Mouse (Mus musculus): ENCODE data around the gene Tmem109.

The Tmem109 gene

GRCm38 (mm10) chr19:10841721-10842626, 39.8 kb downstream of the Tmem109 start:
- DNase-seq (ENCODE audit: low read depth): no peak

- DNase-seq (ENCODE audit: low read depth): peak; percentile 56
Measured at GRCm38 (mm10) chr19:10839010-10839892, 42.5 kb downstream of the Tmem109 start, which contains the start of gene Slc15a3. Gene Slc15a3 (plus strand): TSS chr19:10839727.

GRCm38 (mm10) chr19:10835671-10836070, 46.1 kb downstream of the Tmem109 start:
- no peak for DNase-seq (ENCODE audit: low read depth)

- DNase-seq (ENCODE audit: low read depth): peak; percentile 87
Measured at GRCm38 (mm10) chr19:10833611-10834010, 48.2 kb downstream of the Tmem109 start.

- DNase-seq (ENCODE audit: low read depth): no peak
Measured at GRCm38 (mm10) chr19:10832030-10832429, 49.8 kb downstream of the Tmem109 start.

- peak; percentile 76 for DNase-seq (ENCODE audit: low read depth)
Measured at GRCm38 (mm10) chr19:10831424-10831823, 50.4 kb downstream of the Tmem109 start.

GRCm38 (mm10) chr19:10829436-10830175, 52.2 kb downstream of the Tmem109 start, which contains the start of gene Cd6:
Gene Cd6 (minus strand): TSS chr19:10830058.
- no peak for DNase-seq (ENCODE audit: low read depth)

- DNase-seq (ENCODE audit: low read depth): no peak
Measured at GRCm38 (mm10) chr19:10828321-10828720, 53.5 kb downstream of the Tmem109 start.

- DNase-seq (ENCODE audit: low read depth): no peak
Measured at GRCm38 (mm10) chr19:10824061-10824460, 57.7 kb downstream of the Tmem109 start.

GRCm38 (mm10) chr19:10822534-10822933, 59.3 kb downstream of the Tmem109 start:
- DNase-seq (ENCODE audit: low read depth): no peak

GRCm38 (mm10) chr19:10821319-10821718, 60.5 kb downstream of the Tmem109 start:
- DNase-seq (ENCODE audit: low read depth): no peak

Measured in NIH3T3 (cell line).